Mouse (Mus musculus): Measurements from ENCODE around the gene Zfp777.

DNA sequence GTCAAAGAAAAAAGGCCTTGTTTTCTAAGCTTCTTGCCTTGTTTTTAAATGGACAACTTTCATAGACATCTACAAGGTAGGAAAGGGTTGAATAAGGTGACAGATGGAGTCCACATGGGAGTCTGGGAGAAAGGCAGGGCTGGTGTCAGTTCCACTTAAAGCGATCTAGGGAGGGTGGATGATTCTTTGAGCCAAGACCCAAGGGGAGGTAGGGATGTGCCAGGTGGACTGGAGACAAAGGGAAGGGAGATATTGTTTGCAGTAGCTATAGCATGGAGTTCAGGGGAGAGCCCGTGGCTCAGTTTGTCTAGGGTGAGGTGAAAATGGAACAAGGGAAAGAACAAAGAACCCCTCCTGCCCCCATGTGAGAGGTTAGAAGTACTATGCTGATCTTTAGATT lies 11.7 kb upstream of the Zfp777 start:
- TF ChIP-seq EP300 (IDR thresholded peaks at IDR 0.05): no peak
- no peak for TF ChIP-seq CTCF (IDR thresholded peaks at IDR 0.05)
